Mouse (Mus musculus) liver, embryonic 14 days (tissue): Measurements from ENCODE around the gene Olfr342. TPM values are rescaled to one million over a fixed set of nuclear protein-coding genes. Genes with fewer than 3 reads are reported as not detected.

Experiments
- polyA plus RNA-seq: library from polyadenylated mRNA; depleted of rRNA; stranded (reverse); fragments of >200 nt; gene quantifications from 2 replicates; pipeline ENCODE4 v1.2.3, GENCODE M21; 2012; rRNA removed

Gene Olfr342
- not detected in 2 replicates for polyA plus RNA-seq

DNA sequence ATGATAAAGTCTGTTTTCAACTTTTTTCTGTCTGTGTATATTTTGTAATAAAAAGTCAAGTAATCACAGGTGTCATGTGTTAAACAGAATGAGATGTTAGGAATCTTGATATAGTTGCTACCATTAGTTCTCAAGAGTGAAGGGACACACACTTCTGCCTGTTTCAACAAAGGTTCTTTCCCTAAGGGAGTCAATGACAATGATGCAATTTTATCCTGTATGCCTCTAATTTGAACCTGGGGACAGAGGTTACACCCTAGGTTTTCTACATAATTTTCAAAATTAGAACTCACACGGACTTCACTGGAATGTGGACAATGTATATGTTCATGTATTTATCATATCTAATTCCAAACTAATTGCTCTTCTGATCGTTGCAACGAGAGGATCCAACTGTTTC lies at the start of gene Olfr342:
Gene Olfr342, plus strand, starts transcription at position 301 of the 400 bp plus-strand sequence.

DNA sequence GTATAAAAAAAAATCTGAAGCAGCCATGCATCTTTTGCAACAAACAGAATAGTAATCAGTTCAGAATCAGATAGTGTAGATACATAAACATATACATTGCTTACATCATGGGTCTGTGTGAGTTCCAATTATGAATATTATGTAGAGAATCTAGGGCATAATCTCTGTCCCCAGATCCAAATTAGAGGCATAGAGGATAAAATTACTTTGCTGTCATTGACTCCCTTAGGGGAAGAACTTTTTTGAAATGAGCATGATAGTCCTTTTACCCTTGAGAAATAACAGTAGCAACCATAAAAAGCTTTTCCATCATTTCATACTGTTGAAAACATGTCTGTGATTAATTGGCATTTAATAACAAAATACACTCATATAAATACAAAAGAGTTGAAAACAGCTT lies 42.4 kb upstream of the Olfr342 start, which contains the start of gene Olfr341:
Gene Olfr341, minus strand, starts transcription at position 101 of the 400 bp plus-strand sequence.

DNA sequence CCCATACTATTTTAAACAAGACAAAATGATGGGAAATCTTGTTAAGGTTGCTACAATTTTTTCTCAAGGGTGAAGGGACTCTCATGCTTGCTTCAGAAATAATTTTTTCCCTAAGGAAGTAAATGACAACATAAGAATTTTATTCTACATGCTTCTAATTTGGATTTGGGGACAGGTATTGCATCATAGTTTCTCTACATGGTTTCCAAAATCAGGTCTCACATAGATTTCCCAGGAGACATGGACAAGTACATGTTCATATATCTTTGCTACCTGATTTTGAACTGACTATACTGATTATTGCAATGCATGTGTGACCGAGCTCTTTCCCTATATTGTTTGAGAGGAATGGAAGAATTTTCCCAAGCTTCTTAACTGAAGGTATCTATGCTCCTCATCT lies 41.6 kb downstream of the Olfr342 start, which contains the start of gene Olfr344:
Gene Olfr344, plus strand, starts transcription at position 301 of the 400 bp plus-strand sequence.

Other genes with a start within 250 kb of the Olfr342 start
- gene Olfr338, start 151.5 kb upstream of the Olfr342 start, polyA plus RNA-seq, result not detected in 2 replicates
- not detected in 2 replicates for gene Olfr339, start 106.1 kb upstream of the Olfr342 start, polyA plus RNA-seq
- not detected in 2 replicates for gene Olfr340, start 72.4 kb upstream of the Olfr342 start, polyA plus RNA-seq
- not detected in 2 replicates for gene Olfr341, start 42.5 kb upstream of the Olfr342 start, polyA plus RNA-seq
- not detected in 2 replicates for gene Olfr344, start 41.7 kb downstream of the Olfr342 start, polyA plus RNA-seq
- gene Olfr345, start 115.0 kb downstream of the Olfr342 start, polyA plus RNA-seq, result not detected in 2 replicates
- gene Olfr346, start 160.8 kb downstream of the Olfr342 start, polyA plus RNA-seq, result not detected in 2 replicates
- not detected in 2 replicates for gene Olfr347, start 206.9 kb downstream of the Olfr342 start, polyA plus RNA-seq